Mouse (Mus musculus): ENCODE measurements around the gene Ago4. TPM values are rescaled to one million over a fixed set of nuclear protein-coding genes. Genes with fewer than 3 reads are reported as not detected.

The Ago4 gene
- polyA plus RNA-seq, 1 experiment from 2014 or later, result 10.2 TPM

DNA sequence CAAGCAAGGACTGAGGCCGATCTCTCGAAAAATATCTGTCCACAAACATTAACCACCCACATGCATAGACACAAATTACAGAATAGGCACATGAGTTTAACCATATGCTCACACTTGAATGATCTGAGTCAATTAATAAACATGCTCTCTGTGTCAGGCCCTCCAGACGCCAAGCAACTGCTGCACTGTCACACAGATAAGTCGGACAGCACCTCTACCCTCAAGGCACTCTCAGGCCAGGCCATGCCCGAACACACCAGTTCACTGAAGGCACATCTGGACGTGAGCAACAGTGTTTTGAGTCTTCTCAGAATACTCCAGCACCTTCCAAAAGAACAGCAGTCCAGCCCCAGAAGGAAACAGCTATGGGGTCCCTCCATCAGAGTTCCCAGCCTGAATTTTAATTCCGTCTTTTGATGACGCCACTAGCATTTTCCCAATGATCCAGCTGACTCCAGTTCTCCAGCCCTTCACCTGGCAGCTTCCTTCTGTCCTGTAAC, 67.0 kb downstream of the Ago4 start:
- Histone ChIP-seq H3K9ac (replicated peaks) (peak overlapping the region; percentile 98; the same call in 1 of the 2 replicates), H3K36me3 (no peaks in the 10 kb centered on the region), H3K4me1 (peaks cover 53% of the 10 kb centered on the region), H3K27me3 (no peaks in the 10 kb centered on the region), H3K4me3 (peak overlapping the region; percentile 93), H3K9me3 (no peaks in the 10 kb centered on the region), H3K4me2 (replicated peaks) (peak overlapping the region; percentile 73), H3K27ac (replicated peaks) (peak overlapping the region; percentile 98)
- no peak for ATAC-seq (replicated peaks)
- 7% methylated on average over 8 of the region's 8 CpGs for WGBS

DNA sequence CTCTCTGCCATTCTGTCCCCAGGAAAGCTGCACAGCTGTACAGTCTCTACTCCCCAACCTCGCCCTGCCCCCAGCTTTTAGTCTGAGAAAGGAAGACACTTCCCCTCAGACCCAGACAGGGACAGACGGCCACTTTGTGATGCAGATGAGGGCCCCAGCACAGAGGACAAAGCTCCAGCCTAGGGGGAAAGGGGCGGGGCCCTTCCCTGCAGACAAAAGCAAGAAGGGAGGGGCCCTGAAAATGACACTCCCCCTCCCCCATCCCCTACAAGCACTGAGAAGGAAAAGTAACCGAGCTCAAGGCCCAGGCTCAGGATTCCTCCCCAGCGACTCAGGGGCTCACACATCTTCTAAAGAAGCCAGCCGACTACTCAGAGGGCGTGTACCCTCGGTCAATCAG, 67.4 kb downstream of the Ago4 start:
- H3K9me3 ChIP-seq, result no peaks in the 10 kb centered on the region
- peak overlapping the region; percentile 93 for H3K4me3 ChIP-seq
- peak overlapping the region; percentile 73 for H3K4me2 ChIP-seq (replicated peaks)
- 2% methylated on average over 8 of the region's 8 CpGs for WGBS
- peak; percentile 48 for ATAC-seq (replicated peaks)
- peak overlapping the region; percentile 98 for H3K9ac ChIP-seq (replicated peaks)
- peak overlapping the region; percentile 98 for H3K27ac ChIP-seq (replicated peaks)
- no peaks in the 10 kb centered on the region for H3K36me3 ChIP-seq
- H3K27me3 ChIP-seq, result no peaks in the 10 kb centered on the region
- peaks cover 53% of the 10 kb centered on the region for H3K4me1 ChIP-seq

DNA sequence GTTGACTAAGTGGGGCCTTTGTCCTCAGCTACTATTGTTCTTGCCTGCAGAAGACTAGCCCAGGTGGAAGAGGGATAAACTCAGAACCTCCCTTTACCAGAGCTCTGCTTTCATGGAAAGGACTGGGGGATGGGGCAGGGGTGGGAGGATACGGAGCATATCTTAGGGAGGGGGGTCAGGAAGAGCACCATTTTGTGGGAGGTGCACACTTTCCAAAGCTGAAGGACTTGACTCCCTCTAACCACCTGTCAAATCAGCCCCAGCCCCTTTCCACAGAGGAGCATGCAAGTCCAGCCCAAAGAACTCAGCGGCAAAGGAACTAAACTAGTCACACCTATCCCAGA, 68.4 kb downstream of the Ago4 start:
- Histone ChIP-seq H3K36me3 (peaks cover 10% of the 10 kb centered on the region; the same call in 1 of the 2 replicates), H3K4me3 (peak overlapping the region; percentile 93), H3K9me3 (no peaks in the 10 kb centered on the region), H3K27me3 (no peaks in the 10 kb centered on the region), H3K4me2 (replicated peaks) (peak overlapping the region; percentile 73), H3K27ac (replicated peaks) (peak overlapping the region; percentile 98), H3K4me1 (peaks cover 53% of the 10 kb centered on the region), H3K9ac (replicated peaks) (peak overlapping the region; percentile 31)
- 0% methylated on average over 2 of the region's 2 CpGs for WGBS
- ATAC-seq (replicated peaks), result no peak

DNA sequence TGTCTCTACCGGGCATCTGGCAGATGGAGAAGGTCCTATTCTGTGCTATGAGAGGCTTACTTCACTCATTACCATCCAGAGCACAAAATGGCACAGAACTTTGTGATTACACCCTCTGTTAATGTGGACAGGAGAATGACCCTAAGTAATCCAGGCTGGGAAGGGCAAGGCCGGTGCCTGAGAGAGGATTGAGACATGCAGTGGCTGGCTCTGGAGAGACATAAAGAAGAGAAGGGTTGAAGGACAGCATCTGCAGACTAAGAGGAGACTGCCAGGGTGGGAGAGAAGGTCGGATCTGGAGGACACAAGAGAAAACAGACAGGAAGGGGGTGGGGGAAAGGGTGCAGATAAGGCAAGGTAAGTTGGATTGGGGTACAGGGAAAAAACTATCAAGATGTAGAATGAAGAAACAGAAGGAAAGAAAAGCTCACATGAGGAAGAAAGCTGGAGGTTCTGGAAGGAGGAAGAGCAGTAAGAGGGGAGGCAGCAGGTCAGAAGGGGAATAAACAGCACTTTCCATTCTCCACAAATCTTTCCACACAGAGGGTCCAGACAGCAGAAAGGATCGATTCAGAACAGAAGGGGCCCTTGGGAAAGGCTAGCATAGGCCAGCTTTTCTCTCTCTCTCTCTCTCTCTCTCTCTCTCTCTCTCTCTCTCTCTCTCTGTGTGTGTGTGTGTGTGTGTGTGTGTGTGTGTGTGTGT, 68.9 kb downstream of the Ago4 start:
- Histone ChIP-seq H3K27ac (replicated peaks) (peak overlapping the region; percentile 98), H3K36me3 (peaks cover 15% of the 10 kb centered on the region), H3K4me1 (peaks cover 53% of the 10 kb centered on the region), H3K4me2 (replicated peaks) (peak overlapping the region; percentile 73), H3K9ac (replicated peaks) (0 out of 2 replicates have a peak overlapping the region, but pooled peaks have one; percentile 16), H3K9me3 (no peaks in the 10 kb centered on the region), H3K27me3 (no peaks in the 10 kb centered on the region), H3K4me3 (no peak overlapping the region)
- no peak for ATAC-seq (replicated peaks)
- WGBS, result 10% methylated on average over 4 of the region's 4 CpGs

DNA sequence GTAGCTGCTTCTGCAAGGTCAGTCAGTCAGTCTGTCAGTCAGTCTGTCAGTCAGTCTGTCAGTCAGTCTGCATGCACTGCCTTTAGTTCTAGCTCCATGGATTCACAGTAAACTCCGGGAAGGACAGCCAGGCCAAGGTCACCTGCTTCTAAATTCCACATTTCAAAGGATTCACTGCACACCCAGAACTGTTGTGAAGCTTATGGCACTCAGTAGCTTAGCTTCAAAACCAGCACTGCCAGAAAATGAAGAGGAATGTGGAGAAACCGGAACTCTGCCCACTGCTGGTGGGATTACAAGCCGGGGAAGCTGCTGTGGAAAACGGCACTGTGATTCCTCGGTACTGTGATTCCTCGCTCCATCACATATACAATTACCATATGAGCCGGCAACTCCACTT, 77.8 kb downstream of the Ago4 start:
- Histone ChIP-seq H3K27ac (replicated peaks) (0 out of 2 replicates have a peak overlapping the region, but pooled peaks have one; percentile 20), H3K4me3 (no peak overlapping the region), H3K36me3 (peaks cover 87% of the 10 kb centered on the region), H3K9ac (replicated peaks) (no peak overlapping the region), H3K4me1 (no peaks in the 10 kb centered on the region), H3K27me3 (no peaks in the 10 kb centered on the region), H3K4me2 (replicated peaks) (no peak overlapping the region), H3K9me3 (no peaks in the 10 kb centered on the region)
- 90% methylated on average over 7 of the region's 7 CpGs for WGBS
- ATAC-seq (replicated peaks), result no peak

DNA sequence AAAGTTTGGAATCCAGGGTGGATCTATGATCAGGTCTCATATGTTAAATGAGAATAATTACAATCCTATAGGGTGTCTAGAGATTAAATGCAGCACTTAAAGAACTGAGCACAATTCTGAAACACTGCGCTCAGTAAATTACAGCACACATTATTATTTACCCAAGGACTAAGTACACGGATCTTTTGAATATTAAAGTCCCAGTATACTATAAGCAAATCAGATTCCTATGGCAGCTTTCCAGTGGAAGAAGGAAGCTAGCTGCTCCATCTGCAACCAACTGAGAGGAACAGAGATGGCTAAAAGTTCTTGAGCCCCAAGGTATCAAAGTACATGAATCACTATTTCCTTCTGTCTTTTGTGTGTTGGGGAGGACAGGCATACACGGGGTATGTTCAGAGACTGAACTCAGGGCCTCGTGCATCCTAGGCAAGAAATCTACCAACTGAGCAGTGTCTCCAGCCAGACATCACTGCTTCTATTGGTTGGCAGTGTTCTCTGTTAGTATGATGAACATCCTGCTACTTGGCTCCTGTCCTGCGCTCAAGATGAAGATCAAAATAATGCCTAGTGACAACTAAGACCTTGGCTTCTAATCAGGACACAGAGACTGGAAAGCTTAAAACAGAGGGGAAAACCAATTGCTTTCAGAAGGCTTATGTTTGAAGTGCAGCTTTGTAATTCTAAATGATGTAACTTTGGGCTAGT, 78.6 kb downstream of the Ago4 start:
- Histone ChIP-seq H3K4me3 (no peak overlapping the region), H3K4me2 (replicated peaks) (no peak overlapping the region), H3K4me1 (no peaks in the 10 kb centered on the region), H3K27me3 (no peaks in the 10 kb centered on the region), H3K9me3 (no peaks in the 10 kb centered on the region), H3K36me3 (peaks cover 87% of the 10 kb centered on the region), H3K27ac (replicated peaks) (no peak overlapping the region), H3K9ac (replicated peaks) (no peak overlapping the region)
- WGBS, result 85% methylated on average over 5 of the region's 5 CpGs
- no peak for ATAC-seq (replicated peaks)

DNA sequence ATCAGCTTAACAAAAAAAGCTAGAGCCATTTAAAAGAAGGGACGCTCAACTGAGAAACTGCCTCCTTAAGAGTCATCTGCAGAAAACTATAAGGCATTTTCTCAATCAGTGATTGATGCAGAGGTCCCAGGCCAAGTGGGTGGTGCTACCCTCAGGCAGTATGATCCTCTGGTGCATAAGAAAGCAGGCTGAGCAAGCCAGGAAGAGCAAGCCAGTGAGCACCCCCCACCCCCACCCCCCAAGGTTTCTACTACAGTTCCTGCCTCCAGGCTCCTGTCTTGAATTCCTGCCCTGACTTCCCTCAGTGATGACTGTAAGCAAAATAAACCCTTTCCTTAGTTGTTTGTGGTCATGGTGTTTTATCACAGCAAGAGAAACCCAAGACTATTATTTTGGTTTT, 83.0 kb downstream of the Ago4 start:
- H3K36me3 ChIP-seq, result peaks cover 83% of the 10 kb centered on the region
- H3K27me3 ChIP-seq, result no peaks in the 10 kb centered on the region
- WGBS, result 93% methylated on average over 1 of the region's 1 CpGs
- ATAC-seq (replicated peaks), result no peak
- no peak overlapping the region for H3K9ac ChIP-seq (replicated peaks)
- H3K4me3 ChIP-seq, result no peak overlapping the region
- no peak overlapping the region for H3K27ac ChIP-seq (replicated peaks)
- no peak overlapping the region for H3K4me2 ChIP-seq (replicated peaks)
- no peaks in the 10 kb centered on the region for H3K4me1 ChIP-seq
- no peaks in the 10 kb centered on the region for H3K9me3 ChIP-seq

DNA sequence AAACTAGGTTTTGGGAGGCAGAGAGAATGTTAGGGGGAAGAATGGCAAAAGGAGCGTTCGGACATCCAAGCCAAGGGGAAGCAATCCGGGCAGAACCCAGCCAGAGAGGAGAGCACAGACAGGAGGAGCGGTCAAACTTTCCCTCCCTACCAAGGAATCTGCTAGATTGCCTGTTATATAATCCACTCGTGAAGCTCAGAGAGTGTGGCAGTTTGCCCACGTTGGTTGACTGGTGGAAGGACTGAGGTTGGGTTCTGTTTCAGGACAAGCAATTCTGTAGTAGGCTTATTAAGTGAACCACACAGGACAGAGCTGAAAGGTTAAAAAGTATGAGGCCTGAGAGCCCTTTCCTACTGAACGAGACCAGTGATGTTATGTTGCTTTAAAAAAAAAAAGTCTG, 86.1 kb downstream of the Ago4 start:
- H3K4me3 ChIP-seq, result no peak overlapping the region
- H3K36me3 ChIP-seq, result peaks cover 84% of the 10 kb centered on the region
- H3K27ac ChIP-seq (replicated peaks), result no peak overlapping the region
- no peaks in the 10 kb centered on the region for H3K4me1 ChIP-seq
- H3K4me2 ChIP-seq (replicated peaks), result no peak overlapping the region
- no peaks in the 10 kb centered on the region for H3K9me3 ChIP-seq
- no peaks in the 10 kb centered on the region for H3K27me3 ChIP-seq
- no peak overlapping the region for H3K9ac ChIP-seq (replicated peaks)
- 89% methylated on average over 7 of the region's 7 CpGs for WGBS
- no peak for ATAC-seq (replicated peaks)

DNA sequence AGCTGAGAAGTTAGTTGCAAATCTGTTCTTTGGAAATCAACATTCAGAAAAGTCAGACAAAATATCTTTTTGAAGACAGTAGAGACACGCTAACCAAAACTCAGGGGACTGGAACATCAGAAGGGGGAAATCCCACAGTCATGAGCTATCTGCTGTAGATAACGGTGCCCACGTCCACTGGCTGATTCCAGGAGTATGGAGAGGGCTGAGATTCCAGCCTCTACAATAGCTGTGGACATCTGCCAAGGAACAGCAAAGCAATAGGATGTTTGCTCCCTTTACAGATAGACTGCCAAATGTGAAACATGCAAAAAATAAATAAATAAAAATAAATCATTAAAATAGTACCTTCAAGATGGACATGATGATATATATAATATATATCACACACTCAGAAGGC, 88.7 kb downstream of the Ago4 start:
- 88% methylated on average over 3 of the region's 3 CpGs for WGBS
- H3K4me3 ChIP-seq, result no peak overlapping the region
- H3K27me3 ChIP-seq, result no peaks in the 10 kb centered on the region
- H3K9ac ChIP-seq (replicated peaks), result no peak overlapping the region
- no peaks in the 10 kb centered on the region for H3K4me1 ChIP-seq
- peaks cover 85% of the 10 kb centered on the region for H3K36me3 ChIP-seq
- no peak overlapping the region for H3K4me2 ChIP-seq (replicated peaks)
- H3K27ac ChIP-seq (replicated peaks), result no peak overlapping the region
- no peak for ATAC-seq (replicated peaks)
- H3K9me3 ChIP-seq, result no peaks in the 10 kb centered on the region

Small RNAs within 50 kb of the gene (microRNA-seq; reads per million reads assigned to microRNA genes)
- gene Mir7119, result 0.88 reads per million

Other genes starting within 250 kb of the Ago4 start
- gene Col8a2, start 246.7 kb downstream of the Ago4 start, polyA plus RNA-seq (2015; fragmentation: Nextera tagmentation; extraction: Ambion mirVana), result 2.0 and 3.0 TPM in 2 replicates
- gene Adprhl2, start 211.8 kb downstream of the Ago4 start, polyA plus RNA-seq (2015; fragmentation: Nextera tagmentation; extraction: Ambion mirVana), result 81.9 and 85.3 TPM in 2 replicates
- gene Tekt2, start 207.8 kb downstream of the Ago4 start, polyA plus RNA-seq (2015; fragmentation: Nextera tagmentation; extraction: Ambion mirVana), result 12.7 and 16.0 TPM in 2 replicates
- 16.3 and 19.9 TPM in 2 replicates for gene Ago3, start 103.9 kb downstream of the Ago4 start, polyA plus RNA-seq (2015; fragmentation: Nextera tagmentation; extraction: Ambion mirVana)
- 15.3 and 17.2 TPM in 2 replicates for gene Ago1, start 64.9 kb downstream of the Ago4 start, polyA plus RNA-seq (2015; fragmentation: Nextera tagmentation; extraction: Ambion mirVana)
- gene Clspn, start 23.5 kb upstream of the Ago4 start, polyA plus RNA-seq (2015; fragmentation: Nextera tagmentation; extraction: Ambion mirVana), result 19.3 and 21.5 TPM in 2 replicates
- 4.8 and 5.3 TPM in 2 replicates for gene 5730409E04Rik, start 76.3 kb upstream of the Ago4 start, polyA plus RNA-seq (2015; fragmentation: Nextera tagmentation; extraction: Ambion mirVana)
- 449 and 456 TPM in 2 replicates for gene Psmb2, start 144.2 kb upstream of the Ago4 start, polyA plus RNA-seq (2015; fragmentation: Nextera tagmentation; extraction: Ambion mirVana)
- 0.78 and 1.0 TPM in 2 replicates for gene Tfap2e, start 202.8 kb upstream of the Ago4 start, polyA plus RNA-seq (2015; fragmentation: Nextera tagmentation; extraction: Ambion mirVana)
- gene Ncdn, start 220.0 kb upstream of the Ago4 start, polyA plus RNA-seq (2015; fragmentation: Nextera tagmentation; extraction: Ambion mirVana), result 95.0 and 102 TPM in 2 replicates
- gene AU040320, start 220.1 kb upstream of the Ago4 start, polyA plus RNA-seq (2015; fragmentation: Nextera tagmentation; extraction: Ambion mirVana), result 32.2 and 35.4 TPM in 2 replicates

Data from forebrain, embryonic 15.5 days (tissue).